Mouse (Mus musculus) heart, adult 18-20 months (tissue): ENCODE data around the gene Cdk19. TPM values are rescaled to one million over a fixed set of nuclear protein-coding genes. Genes with fewer than 3 reads are reported as not detected.
A peak's percentile ranks its signal among the peaks of the same experiment; 100 is the strongest.
"Not testable (repeated sequence)": the region's sequence is repeated elsewhere in the genome, so short reads cannot be mapped to it uniquely, and the experiment has no call there.

Experiments used
- DNase-seq, 2 experiments: peaks; one replicate each; pipeline ENCODE4 v3.0.0; 2021 to 2022; ENCODE audit warnings: mixed read lengths in 1 of 2
- total RNA-seq, 2 experiments: library from RNA; stranded (reverse); gene quantifications; 2 replicates each; pipeline ENCODE4 v1.2.3; 2021

Cdk19 gene
- total RNA-seq, 2 experiments from 2014 or later: 9.1 to 13.0 TPM

GRCm38 (mm10) chr10:40479621-40480193 lies 140.3 kb downstream of the Cdk19 start:
- peak in 1 of 2 experiments; percentile 25 for DNase-seq

- DNase-seq: no peak
Measured at GRCm38 (mm10) chr10:40481534-40481933, 142.2 kb downstream of the Cdk19 start.

DNA sequence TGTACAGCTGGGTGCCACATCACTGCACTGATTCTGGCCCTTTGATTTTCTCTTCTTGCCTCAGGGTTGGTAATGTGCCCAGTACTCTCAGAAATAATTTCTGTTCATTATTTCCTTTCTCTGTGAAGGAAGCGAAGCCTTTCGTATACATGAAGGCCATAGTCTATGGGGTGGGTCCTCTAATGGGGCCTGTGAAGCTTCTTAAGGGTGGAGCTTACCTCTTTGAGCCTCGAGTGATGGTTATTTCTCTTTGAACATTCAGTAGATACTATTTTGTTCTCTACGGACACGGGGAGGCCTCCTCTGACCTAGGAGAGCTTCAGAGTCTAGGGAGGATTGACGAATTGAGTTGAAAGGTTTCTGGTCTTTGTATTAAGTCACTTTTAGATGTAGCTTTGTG lies 142.9 kb downstream of the Cdk19 start:
- no peak for DNase-seq

- DNase-seq: no peak
Measured at GRCm38 (mm10) chr10:40489086-40489796, 149.9 kb downstream of the Cdk19 start.

- DNase-seq: no peak
Measured at GRCm38 (mm10) chr10:40491131-40491530, 151.8 kb downstream of the Cdk19 start.

GRCm38 (mm10) chr10:40491748-40492147 lies 152.4 kb downstream of the Cdk19 start:
- peak; percentile 30 to 35 for DNase-seq

DNA sequence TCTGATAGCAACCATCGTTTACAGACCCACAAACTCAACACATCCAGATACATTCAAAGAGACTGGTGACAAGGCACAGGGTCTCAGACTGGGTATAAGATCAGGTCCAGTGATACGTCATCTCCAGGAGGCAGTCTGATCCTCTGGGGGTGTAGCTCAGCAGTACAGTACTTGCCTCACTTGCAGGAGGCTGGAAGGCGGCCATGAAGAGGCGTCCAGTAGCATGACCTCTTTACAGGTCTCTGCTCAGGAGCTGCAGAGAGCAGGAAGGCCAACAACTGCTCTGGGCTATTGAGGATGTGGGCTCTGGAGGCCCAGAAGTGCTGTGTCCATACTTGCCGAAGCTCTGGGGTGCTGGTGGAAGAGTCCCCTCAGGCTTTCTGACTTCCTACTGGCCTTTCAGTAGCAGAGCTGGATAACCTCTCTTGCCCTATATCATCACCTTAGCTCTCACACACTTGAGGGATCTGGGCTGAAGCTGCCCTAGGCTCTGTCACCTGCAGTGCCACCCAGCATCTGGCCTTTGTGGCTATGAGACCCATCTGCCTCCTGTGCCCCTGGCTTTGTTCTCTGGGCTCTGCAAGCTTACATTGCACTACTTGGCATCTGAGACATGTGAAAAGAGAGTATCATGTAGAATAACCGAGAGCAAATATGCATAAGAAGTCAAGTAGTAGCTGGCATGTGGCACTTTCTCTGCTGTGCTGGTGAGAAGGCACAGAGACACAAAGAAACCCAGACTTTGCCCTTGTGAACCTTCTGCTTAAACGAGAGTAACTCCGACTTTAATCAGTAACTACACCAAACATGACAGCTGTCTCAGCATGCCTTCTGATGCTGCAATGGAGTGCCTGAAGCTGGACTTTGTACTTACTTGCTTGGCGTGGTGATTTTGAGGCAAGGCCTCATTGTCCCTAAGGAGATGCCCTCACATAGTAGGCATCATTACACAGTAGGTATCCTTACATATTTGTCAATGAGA lies 155.1 kb downstream of the Cdk19 start:
- DNase-seq: no peak

DNA sequence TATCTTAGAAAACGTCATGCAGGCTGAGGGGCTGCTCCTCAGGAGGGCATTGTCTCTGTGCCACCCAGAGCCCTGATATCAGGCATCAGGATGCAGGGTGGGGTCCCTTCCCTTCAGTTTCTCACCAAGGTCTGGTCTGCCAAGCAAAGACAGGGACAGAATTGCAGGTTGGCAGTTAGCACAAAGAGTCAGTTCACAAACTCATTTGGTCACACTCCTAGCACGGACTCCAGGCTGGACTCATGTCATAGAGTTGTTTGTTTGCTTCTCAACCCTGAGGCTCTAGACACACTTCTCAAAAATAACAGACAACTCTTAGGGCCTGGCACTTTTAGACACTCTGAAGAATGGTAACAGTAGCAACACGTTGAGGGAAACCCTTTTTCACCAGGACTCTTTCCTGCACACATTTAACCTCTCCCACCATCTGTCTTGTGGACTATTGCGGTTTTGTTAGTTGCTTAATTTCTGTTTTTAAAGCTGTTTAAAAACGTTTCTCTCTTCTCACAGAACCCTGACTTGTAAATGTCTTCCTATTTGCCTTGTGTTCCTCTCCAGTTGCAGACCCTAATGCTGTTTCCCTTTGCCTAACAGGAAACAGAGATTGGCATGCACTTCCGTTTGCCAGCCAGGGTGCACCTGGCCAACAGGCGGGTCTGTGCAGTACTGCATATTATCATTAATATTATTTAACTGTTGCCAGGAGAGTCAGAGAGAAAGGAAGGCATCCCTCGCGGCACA lies 158.1 kb downstream of the Cdk19 start:
- no peak for DNase-seq

DNA sequence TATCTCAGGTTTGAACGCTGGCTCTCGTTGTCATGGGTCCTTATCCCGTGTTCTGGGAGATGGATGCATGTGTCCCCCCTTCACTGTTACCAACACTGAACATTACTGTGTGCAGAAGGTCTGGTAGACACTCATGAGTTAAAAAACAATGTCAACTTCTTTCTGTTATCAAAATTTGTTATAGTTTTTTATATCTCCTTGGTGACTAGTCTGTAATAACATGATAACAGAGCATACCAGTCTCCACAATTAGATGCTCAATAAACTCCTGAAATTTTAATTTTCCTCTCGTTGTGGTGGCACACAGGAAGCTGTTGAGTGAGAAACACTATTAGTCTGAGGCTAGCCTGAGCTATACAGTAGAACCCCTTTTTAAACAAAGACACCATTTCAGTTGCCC lies 159.1 kb downstream of the Cdk19 start:
- DNase-seq: no peak

DNA sequence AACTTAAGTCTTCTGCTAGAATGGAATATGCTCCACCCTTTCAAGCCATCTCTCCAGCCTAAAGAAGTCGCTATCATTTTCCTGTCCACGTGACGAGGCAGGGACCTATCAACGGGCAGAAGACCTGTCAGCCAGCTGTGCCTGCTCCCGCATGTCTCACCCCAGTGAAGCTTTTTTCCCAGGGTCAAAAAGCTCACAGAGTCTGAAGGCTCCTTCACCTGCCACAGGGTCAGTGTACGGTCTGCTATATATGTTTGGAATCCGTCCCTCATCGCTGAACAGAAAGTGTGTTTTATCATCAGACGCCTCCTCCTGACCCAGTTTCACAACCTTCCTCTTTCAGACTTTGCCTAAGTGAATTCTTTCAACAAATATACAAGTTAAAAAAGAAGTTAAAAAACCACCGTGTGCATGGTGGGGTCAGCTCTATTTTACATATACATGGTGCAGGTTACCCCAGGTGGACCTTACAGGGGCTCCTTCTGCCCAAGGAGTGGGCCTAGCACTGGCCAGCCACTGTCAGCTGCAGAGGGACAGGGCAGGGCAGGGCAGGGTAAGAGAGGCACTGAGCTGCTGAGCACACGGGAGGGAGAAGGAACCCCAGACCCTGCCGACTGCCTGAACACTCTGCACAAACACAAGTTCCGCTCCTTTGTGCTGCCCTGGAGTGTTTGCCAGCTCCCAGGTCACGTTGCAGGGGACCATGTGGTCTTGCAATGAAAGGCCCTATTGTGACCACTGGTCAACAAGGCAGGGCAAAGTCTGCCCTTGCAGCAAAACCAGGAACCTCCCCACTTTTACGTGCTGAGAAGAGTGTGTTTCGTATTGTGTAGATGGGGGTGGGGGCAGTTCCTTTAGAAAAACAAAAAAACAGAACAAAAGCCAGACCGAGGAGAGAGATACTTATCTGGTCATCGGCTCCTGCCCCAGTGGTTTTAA lies 160.2 kb downstream of the Cdk19 start:
- DNase-seq: peak; percentile 32 to 66

GRCm38 (mm10) chr10:40500723-40501245 lies 161.4 kb downstream of the Cdk19 start:
- peak in 1 of 2 experiments; percentile 27 for DNase-seq

DNA sequence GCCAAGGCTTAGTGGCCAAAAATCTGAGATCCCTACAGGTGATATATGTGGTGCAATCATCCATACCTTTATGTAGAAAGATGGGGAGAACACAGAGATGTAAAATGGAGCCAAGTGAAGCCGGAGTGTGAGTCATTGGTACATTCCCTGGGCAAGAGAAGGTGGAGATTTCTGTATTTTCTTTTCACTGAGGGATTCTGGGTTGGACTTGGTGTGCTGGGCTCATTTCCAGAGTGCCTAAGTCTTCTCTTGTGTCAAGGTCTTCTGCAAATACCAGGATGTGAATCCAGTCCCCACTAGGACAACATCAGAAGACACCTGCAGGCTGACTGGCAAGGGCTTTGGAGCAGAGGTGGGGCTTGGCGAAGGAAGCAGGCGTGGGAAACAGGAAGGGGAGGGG lies 163.4 kb downstream of the Cdk19 start:
- DNase-seq: no peak

GRCm38 (mm10) chr10:40510356-40510755 lies 171.0 kb downstream of the Cdk19 start:
- DNase-seq: no peak

- no peak for DNase-seq
Measured at GRCm38 (mm10) chr10:40511221-40511677, 171.9 kb downstream of the Cdk19 start.

DNA sequence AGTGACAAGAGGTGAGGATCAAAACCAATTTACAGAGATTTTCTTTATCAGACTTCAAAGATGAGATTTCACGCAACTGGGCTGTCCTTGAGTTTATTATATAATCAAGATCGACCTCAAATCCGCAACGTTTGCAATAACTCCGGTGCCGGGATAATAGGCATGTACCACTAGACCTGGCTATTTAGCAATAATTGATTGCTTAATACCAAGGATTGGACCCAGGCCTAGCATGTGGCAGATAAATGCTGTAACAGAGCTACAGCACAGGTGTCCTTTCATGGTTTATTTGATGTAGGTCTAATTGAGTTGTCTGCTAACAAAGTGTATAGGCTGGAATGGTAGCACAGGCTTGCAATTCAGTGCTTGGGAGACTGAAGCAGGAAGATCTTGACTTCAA lies 172.8 kb downstream of the Cdk19 start:
- no peak for DNase-seq

DNA sequence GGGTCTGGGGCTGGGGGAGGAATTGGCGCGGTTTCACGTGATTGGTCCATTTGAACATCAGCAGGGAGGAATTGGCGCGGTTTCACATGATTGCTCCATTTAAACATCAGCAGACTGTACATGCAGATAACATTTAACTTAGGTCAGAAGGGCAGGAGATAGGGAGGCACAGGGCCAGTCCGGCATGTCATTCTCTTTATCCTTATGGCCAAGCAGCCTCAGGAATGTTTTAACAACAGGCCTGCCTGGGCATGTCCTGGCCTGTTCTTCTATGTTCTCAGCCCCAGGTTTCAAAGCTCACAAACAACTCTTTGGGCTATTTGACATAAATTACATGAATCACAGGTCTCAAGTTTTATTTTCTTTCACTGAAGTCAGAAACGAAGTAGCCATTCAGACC lies 173.6 kb downstream of the Cdk19 start:
- not testable (repeated sequence) for DNase-seq

DNA sequence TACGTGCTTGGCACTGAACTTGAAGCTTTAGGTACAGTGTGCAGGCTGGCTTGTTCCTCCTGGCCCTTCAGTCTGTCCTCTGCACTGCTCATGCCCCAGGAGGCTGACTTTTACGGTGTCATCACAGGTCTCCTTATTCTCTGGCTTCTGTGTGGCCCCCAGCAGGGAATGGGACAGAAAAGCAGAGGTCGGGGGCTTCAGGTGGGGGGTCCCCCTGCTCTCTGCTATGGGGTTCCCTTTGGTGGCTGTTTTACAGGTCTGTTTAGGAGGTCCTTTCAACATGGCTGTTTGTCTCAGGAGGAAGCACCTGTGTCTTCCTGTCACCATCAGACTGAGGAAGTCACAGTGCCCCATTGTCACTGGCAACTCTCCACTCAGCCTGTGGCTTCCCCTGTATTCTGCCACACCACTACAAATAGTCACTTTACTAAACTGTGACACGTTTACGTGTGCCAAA lies 175.9 kb downstream of the Cdk19 start:
- DNase-seq: peak in 1 of 2 experiments; percentile 28

DNA sequence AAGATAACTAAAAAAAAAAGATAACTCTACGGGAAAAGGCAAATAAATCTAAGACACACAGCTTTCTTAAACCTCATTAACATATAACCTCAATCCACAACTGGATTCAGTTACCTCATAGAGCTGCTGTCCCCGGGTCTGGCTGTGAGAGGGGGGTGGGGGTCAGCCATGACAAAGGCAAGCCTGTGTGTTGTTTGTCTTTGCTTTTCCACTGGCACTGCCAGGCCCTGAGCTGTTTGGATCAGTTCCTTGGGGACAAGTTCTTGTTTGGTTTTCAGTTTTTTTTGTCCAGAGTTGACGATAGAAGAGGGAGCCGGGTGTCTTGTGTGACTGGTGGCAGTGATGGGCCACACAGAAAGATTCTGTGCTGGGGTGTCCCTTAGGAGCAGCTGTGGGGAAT lies 177.1 kb downstream of the Cdk19 start:
- no peak for DNase-seq

- peak; percentile 55 to 57 for DNase-seq
Measured at GRCm38 (mm10) chr10:40519586-40519985, 180.2 kb downstream of the Cdk19 start.

- no peak for DNase-seq
Measured at GRCm38 (mm10) chr10:40521579-40521978, 182.2 kb downstream of the Cdk19 start.
